Mouse (Mus musculus) olfactory bulb, adult 2 months (tissue): ENCODE data around the gene Taf1a. TPM values are rescaled to one million over a fixed set of nuclear protein-coding genes. Genes with fewer than 3 reads are reported as not detected.
A peak's percentile ranks its signal among the peaks of the same experiment; 100 is the strongest.
"Not testable (repeated sequence)": the region's sequence is repeated elsewhere in the genome, so short reads cannot be mapped to it uniquely, and the experiment has no call there.

Experiments used
- H3K27ac ChIP-seq: fragments of 200-500 bp; 2 replicates; pipeline ENCODE4 v1.5.1; 2012; ENCODE audit warnings: low read depth, low read length; ENCODE audit not compliant: insufficient read depth
- H3K4me1 ChIP-seq: fragments of 200-500 bp; 2 replicates; pipeline ENCODE4 v1.6.1; 2012; ENCODE audit warnings: low read length; ENCODE audit not compliant: control insufficient read depth, insufficient read depth
- H3K4me3 ChIP-seq: fragments of 200-500 bp; 2 replicates; pipeline ENCODE4 v1.5.1; 2012; ENCODE audit warnings: mild to moderate bottlenecking, low read depth, low read length, moderate library complexity; ENCODE audit not compliant: insufficient read depth
- CTCF ChIP-seq: fragments of 200-500 bp; IDR thresholded peaks from 2 replicates; pipeline ENCODE4 v1.5.1; 2012; ENCODE audit warnings: low read depth, mild to moderate bottlenecking, low read length, moderate library complexity; ENCODE audit not compliant: insufficient read depth
- POLR2A ChIP-seq: fragments of 200-500 bp; IDR thresholded peaks from 2 replicates; pipeline ENCODE4 v1.6.1; 2012; ENCODE audit warnings: mild to moderate bottlenecking, low read depth, low read length, moderate library complexity; ENCODE audit not compliant: insufficient read depth
- WGBS: fragments of 180-500 bp; shearing (Covaris S2); methylation state at CpG from one replicate; pipeline ENCODE4 v1.1.7; 2018; 5-methylcytosine and 5-hydroxymethylcytosine counted together
- polyA plus RNA-seq: library from polyadenylated mRNA; stranded (reverse); fragments of >200 nt; gene quantifications from 2 replicates; pipeline ENCODE4 v1.2.4, GENCODE M21; 2012; ENCODE audit warnings: low replicate concordance; ENCODE audit not compliant: missing spikeins, insufficient read depth, insufficient read length

The Taf1a gene
- polyA plus RNA-seq, result not detected in 2 replicates

GRCm38 (mm10) chr1:183388426-183389406 is at the start of gene Taf1a:
Gene Taf1a, plus strand, starts transcription at chr1:183388981.
- peak within 1 kb of the TSS; percentile 79 for H3K4me3 ChIP-seq
- 4% methylated on average over 44 of the region's 44 CpGs for WGBS
- TF ChIP-seq CTCF, result no peak
- no peak; the same call in 1 of the 2 replicates for TF ChIP-seq POLR2A
- H3K27ac ChIP-seq, result peak within 1 kb of the TSS; percentile 7
- peaks cover 10% of the 10 kb centered on the region for H3K4me1 ChIP-seq

GRCm38 (mm10) chr1:183342902-183343301 is 45.9 kb upstream of the Taf1a start:
- not testable (repeated sequence) for H3K4me1 ChIP-seq, H3K27ac ChIP-seq, H3K4me3 ChIP-seq
- whole genome bisulfite sequencing, result 97% methylated on average over 1 of the region's 1 CpGs

GRCm38 (mm10) chr1:183344886-183345816 is 43.6 kb upstream of the Taf1a start:
- no peak for TF ChIP-seq CTCF
- TF ChIP-seq POLR2A, result no peak
- Histone ChIP-seq H3K27ac (peak overlapping the region; percentile 72), H3K4me1 (0 out of 2 replicates have a peak, but pooled peaks cover 4% of the 10 kb centered on the region), H3K4me3 (peak overlapping the region; percentile 85)
- under 1% methylated on average over 71 of the region's 72 CpGs for WGBS

GRCm38 (mm10) chr1:183345817-183346195 is 43.0 kb upstream of the Taf1a start:
- 6% methylated on average over 10 of the region's 10 CpGs for WGBS
- 0 out of 2 replicates have a peak, but pooled peaks cover 4% of the 10 kb centered on the region for H3K4me1 ChIP-seq

GRCm38 (mm10) chr1:183349840-183350239 is 38.9 kb upstream of the Taf1a start:
- Histone ChIP-seq H3K27ac (no peak overlapping the region), H3K4me3 (no peak overlapping the region), H3K4me1 (0 out of 2 replicates have a peak, but pooled peaks cover 4% of the 10 kb centered on the region)
- TF ChIP-seq CTCF (no peak), POLR2A (no peak)
- 14% methylated on average over 6 of the region's 6 CpGs for WGBS

More at GRCm38 (mm10) chr1:183345817-183346195, 43.0 kb upstream of the Taf1a start:
- H3K27ac ChIP-seq, result peak overlapping the region; percentile 72
- peak overlapping the region; percentile 85 for H3K4me3 ChIP-seq
- TF ChIP-seq CTCF, result no peak
- no peak for TF ChIP-seq POLR2A

- no peak overlapping the region for H3K4me3 ChIP-seq
- H3K4me1 ChIP-seq, result no peaks in the 10 kb centered on the region
- WGBS, result 89% methylated on average over 3 of the region's 3 CpGs
- TF ChIP-seq POLR2A (no peak), CTCF (no peak)
- H3K27ac ChIP-seq, result no peak overlapping the region
Observed at GRCm38 (mm10) chr1:183358901-183359300, 29.9 kb upstream of the Taf1a start.

- TF ChIP-seq CTCF (no peak), POLR2A (no peak)
- Histone ChIP-seq H3K27ac (no peak overlapping the region), H3K4me1 (no peaks in the 10 kb centered on the region), H3K4me3 (no peak overlapping the region)
- 90% methylated on average over 5 of the region's 5 CpGs for WGBS
Observed at GRCm38 (mm10) chr1:183362301-183362700, 26.5 kb upstream of the Taf1a start.

GRCm38 (mm10) chr1:183362729-183363576 is 25.8 kb upstream of the Taf1a start:
- H3K27ac ChIP-seq, result no peak overlapping the region
- H3K4me1 ChIP-seq, result peaks cover 4% of the 10 kb centered on the region
- no peak overlapping the region for H3K4me3 ChIP-seq
- 86% methylated on average over 14 of the region's 14 CpGs for WGBS
- TF ChIP-seq CTCF, result no peak
- TF ChIP-seq POLR2A, result no peak
